Mouse (Mus musculus): ENCODE data around the gene Cmtm8. TPM values are rescaled to one million over a fixed set of nuclear protein-coding genes. Genes with fewer than 3 reads are reported as not detected.

Gene Cmtm8
- polyA plus RNA-seq, 1 experiment = 7.8 TPM

- TF ChIP-seq CTCF (IDR thresholded peaks at IDR 0.05; ENCODE audit: borderline replicate concordance, extremely low read depth, insufficient read depth, insufficient read length) (no peak), POLR2A (IDR thresholded peaks at IDR 0.05; ENCODE audit: borderline replicate concordance, extremely low read depth, insufficient read depth, insufficient read length, poor library complexity, severe bottlenecking) (no peak)
- no peak for DNase-seq (ENCODE audit: low read depth)
Observed at GRCm38 (mm10) chr9:114799498-114800107, 44.4 kb downstream of the Cmtm8 start.

GRCm38 (mm10) chr9:114798845-114799244, 45.1 kb downstream of the Cmtm8 start:
- DNase-seq (ENCODE audit: low read depth) = no peak
- TF ChIP-seq POLR2A (IDR thresholded peaks at IDR 0.05; ENCODE audit: borderline replicate concordance, extremely low read depth, insufficient read depth, insufficient read length, poor library complexity, severe bottlenecking) (no peak), CTCF (IDR thresholded peaks at IDR 0.05; ENCODE audit: borderline replicate concordance, extremely low read depth, insufficient read depth, insufficient read length) (no peak)

DNA sequence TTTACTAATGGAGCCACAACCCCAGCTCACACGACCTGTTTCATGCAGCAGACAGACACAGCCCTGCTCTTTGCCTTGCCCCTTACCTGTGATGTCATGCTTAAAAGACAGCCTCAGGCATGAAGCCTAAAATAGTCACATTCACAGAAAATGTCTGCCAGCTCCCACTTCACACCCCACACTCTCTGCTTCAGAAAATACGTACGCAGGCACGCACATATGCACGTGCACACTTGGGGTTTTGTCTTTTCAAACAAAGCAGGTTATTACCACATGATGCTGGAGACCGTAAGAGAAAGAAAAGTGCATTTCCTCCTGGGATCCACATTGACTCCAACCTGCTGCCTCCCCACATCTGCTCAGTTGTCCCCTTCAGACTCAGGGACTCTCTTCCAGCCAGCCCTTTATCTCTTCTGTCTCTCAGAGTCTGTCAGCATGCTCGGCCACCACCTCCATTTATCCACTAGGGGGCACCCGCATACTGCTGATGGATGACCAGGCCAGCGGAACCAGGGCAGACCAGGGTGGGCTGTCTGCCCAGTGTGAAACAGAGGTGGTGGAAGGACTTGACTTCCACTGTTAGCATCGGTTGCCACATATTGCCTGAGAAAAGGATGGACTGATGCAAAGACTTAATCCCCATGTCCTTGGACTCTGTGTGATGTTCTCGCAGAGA, 46.5 kb downstream of the Cmtm8 start:
- peak; percentile 97 for TF ChIP-seq CTCF (IDR thresholded peaks at IDR 0.05; ENCODE audit: borderline replicate concordance, extremely low read depth, insufficient read depth, insufficient read length)
- TF ChIP-seq POLR2A (IDR thresholded peaks at IDR 0.05; ENCODE audit: borderline replicate concordance, extremely low read depth, insufficient read depth, insufficient read length, poor library complexity, severe bottlenecking) = no peak

DNA sequence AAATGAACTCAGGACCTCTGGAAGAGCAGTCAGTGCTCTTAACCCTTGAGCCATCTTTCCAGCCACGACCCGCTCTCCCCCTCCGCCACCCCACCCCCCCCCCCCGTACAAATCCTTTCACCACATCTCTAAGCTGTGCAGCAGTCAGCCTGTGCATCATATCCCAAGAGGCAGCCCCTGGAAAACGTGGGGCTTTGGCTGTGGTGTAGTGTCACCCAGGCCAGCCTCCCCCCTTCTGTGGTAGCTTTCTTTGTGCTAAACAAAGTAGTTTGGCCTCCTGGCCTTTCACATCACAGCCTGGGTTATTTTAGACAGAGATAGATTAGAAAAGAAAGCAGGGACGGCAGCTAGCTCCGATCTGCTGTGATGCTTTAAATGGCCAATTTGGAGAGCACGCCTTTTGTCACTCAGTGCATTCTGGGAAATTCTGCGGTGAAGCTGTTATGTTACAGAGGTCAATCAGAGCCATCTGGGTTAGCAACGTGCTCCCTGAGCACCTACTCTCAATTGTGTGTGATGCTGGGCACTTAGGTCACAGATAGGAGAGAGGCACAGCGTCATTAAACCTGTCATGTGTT, 47.4 kb downstream of the Cmtm8 start:
- TF ChIP-seq POLR2A (IDR thresholded peaks at IDR 0.05; ENCODE audit: borderline replicate concordance, extremely low read depth, insufficient read depth, insufficient read length, poor library complexity, severe bottlenecking) (no peak), CTCF (IDR thresholded peaks at IDR 0.05; ENCODE audit: borderline replicate concordance, extremely low read depth, insufficient read depth, insufficient read length) (no peak)
- DNase-seq (ENCODE audit: low read depth) = no peak

More for the DNA sequence above, 46.5 kb downstream of the Cmtm8 start:
- peak; percentile 91 for DNase-seq (ENCODE audit: low read depth)

GRCm38 (mm10) chr9:114794491-114794890, 49.5 kb downstream of the Cmtm8 start:
- TF ChIP-seq POLR2A (IDR thresholded peaks at IDR 0.05; ENCODE audit: borderline replicate concordance, extremely low read depth, insufficient read depth, insufficient read length, poor library complexity, severe bottlenecking) = no peak
- TF ChIP-seq CTCF (IDR thresholded peaks at IDR 0.05; ENCODE audit: borderline replicate concordance, extremely low read depth, insufficient read depth, insufficient read length) = no peak
- no peak for DNase-seq (ENCODE audit: low read depth)

DNA sequence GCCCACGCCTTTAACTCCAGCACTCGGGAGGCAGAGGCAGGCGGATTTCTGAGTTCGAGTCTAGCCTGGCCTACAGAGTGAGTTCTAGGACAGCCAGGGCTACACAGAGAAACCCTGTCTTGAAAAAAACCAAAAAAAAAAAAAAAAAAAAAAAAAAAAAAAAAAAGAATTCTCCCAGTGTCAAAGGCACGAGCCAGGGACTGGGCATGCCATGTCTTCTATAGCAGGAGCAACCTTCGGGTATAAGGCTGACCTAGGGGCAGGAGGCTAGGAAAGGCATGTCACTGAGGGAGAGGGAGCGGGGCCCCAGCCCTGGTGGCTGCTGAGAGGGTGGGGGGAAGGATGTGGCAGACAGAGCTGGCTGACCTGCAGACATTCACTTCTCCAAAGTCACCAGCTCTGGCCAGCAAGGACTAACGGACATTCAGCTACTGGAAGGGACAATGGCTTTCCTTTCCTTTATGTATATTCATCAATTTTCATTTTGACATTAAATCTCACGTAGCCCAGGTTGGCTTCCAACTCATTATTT, 50.1 kb downstream of the Cmtm8 start:
- DNase-seq (ENCODE audit: low read depth) = no peak
- TF ChIP-seq POLR2A (IDR thresholded peaks at IDR 0.05; ENCODE audit: borderline replicate concordance, extremely low read depth, insufficient read depth, insufficient read length, poor library complexity, severe bottlenecking) (no peak), CTCF (IDR thresholded peaks at IDR 0.05; ENCODE audit: borderline replicate concordance, extremely low read depth, insufficient read depth, insufficient read length) (no peak)

DNA sequence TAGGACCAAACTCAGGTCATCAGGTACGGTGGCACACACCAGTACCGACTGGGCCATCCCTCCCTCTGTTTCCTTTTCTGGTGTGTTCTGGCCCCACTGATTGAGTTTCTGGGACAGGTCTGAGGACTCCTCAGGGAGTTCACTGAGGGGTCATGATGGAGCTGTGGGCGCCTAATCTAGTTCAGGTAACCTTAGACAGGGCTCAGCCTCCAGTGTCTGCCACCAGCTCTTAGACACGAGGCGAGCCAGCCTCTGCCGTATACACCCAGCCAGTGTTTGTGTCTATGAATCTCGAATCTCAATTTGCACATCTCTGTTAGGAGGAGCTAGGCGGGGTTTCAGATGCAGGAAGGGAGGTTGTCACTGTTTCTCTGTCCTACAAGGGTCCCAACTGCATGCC, 54.0 kb downstream of the Cmtm8 start:
- TF ChIP-seq POLR2A (IDR thresholded peaks at IDR 0.05; ENCODE audit: borderline replicate concordance, extremely low read depth, insufficient read depth, insufficient read length, poor library complexity, severe bottlenecking) = no peak
- no peak for DNase-seq (ENCODE audit: low read depth)

GRCm38 (mm10) chr9:114789557-114789956, 54.4 kb downstream of the Cmtm8 start:
- no peak for DNase-seq (ENCODE audit: low read depth)
- TF ChIP-seq POLR2A (IDR thresholded peaks at IDR 0.05; ENCODE audit: borderline replicate concordance, extremely low read depth, insufficient read depth, insufficient read length, poor library complexity, severe bottlenecking) (no peak), CTCF (IDR thresholded peaks at IDR 0.05; ENCODE audit: borderline replicate concordance, extremely low read depth, insufficient read depth, insufficient read length) (no peak)

DNA sequence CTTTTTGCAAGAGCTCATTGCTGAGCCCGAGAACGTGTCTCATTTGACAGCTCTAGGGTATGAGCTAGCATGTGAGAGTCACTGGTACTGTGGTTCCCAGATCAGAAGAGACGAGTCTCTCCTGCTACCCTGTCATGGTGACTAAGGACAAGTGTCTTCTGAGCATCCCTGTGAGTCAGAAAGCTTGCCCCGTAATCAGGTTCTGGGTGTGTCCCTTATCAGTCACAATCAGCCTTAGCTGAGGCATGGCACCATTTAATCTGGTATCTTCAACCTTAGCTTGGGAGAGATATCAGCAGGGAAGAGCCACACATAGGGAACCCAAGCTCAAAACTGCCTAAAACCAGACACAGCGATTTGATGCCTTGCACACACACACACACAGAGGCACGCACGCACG, 55.3 kb downstream of the Cmtm8 start:
- TF ChIP-seq CTCF (IDR thresholded peaks at IDR 0.05; ENCODE audit: borderline replicate concordance, extremely low read depth, insufficient read depth, insufficient read length) = no peak
- no peak for TF ChIP-seq POLR2A (IDR thresholded peaks at IDR 0.05; ENCODE audit: borderline replicate concordance, extremely low read depth, insufficient read depth, insufficient read length, poor library complexity, severe bottlenecking)
- DNase-seq (ENCODE audit: low read depth) = no peak

GRCm38 (mm10) chr9:114787716-114788115, 56.2 kb downstream of the Cmtm8 start:
- TF ChIP-seq CTCF (IDR thresholded peaks at IDR 0.05; ENCODE audit: borderline replicate concordance, extremely low read depth, insufficient read depth, insufficient read length) (no peak), POLR2A (IDR thresholded peaks at IDR 0.05; ENCODE audit: borderline replicate concordance, extremely low read depth, insufficient read depth, insufficient read length, poor library complexity, severe bottlenecking) (no peak)
- DNase-seq (ENCODE audit: low read depth) = no peak

GRCm38 (mm10) chr9:114787134-114787533, 56.8 kb downstream of the Cmtm8 start:
- TF ChIP-seq CTCF (IDR thresholded peaks at IDR 0.05; ENCODE audit: borderline replicate concordance, extremely low read depth, insufficient read depth, insufficient read length) (no peak), POLR2A (IDR thresholded peaks at IDR 0.05; ENCODE audit: borderline replicate concordance, extremely low read depth, insufficient read depth, insufficient read length, poor library complexity, severe bottlenecking) (no peak)
- DNase-seq (ENCODE audit: low read depth) = no peak
